Mouse (Mus musculus) ES-Bruce4 (cell line): ENCODE data around the gene Lrrc20. TPM values are rescaled to one million over a fixed set of nuclear protein-coding genes. Genes with fewer than 3 reads are reported as not detected.
A peak's percentile ranks its signal among the peaks of the same experiment; 100 is the strongest.
"Not testable (repeated sequence)": the region's sequence is repeated elsewhere in the genome, so short reads cannot be mapped to it uniquely, and the experiment has no call there.

Source experiments
- H3K27ac ChIP-seq: 2 replicates; pipeline ENCODE4 v1.5.1; 2012; ENCODE audit warnings: low read length, inconsistent platforms; ENCODE audit not compliant: insufficient read depth
- H3K27me3 ChIP-seq: 2 replicates; pipeline ENCODE4 v1.6.1; 2012; ENCODE audit warnings: mild to moderate bottlenecking, low read length, inconsistent platforms; ENCODE audit not compliant: control insufficient read depth, poor library complexity, insufficient read depth, severe bottlenecking
- H3K36me3 ChIP-seq: 2 replicates; pipeline ENCODE4 v1.6.1; 2012; ENCODE audit warnings: inconsistent platforms, mild to moderate bottlenecking, low read length, moderate library complexity; ENCODE audit not compliant: control insufficient read depth, poor library complexity, insufficient read depth, severe bottlenecking
- H3K4me1 ChIP-seq: one replicate; pipeline ENCODE4 v1.8.1; 2011; ENCODE audit warnings: low read length; ENCODE audit not compliant: control insufficient read depth, insufficient read depth
- H3K4me3 ChIP-seq: 2 replicates; pipeline ENCODE4 v1.5.1; 2011; ENCODE audit warnings: low read depth, mild to moderate bottlenecking, low read length
- H3K9ac ChIP-seq: 2 replicates; pipeline ENCODE4 v1.6.1; 2012; ENCODE audit warnings: low read depth, mild to moderate bottlenecking, inconsistent platforms; ENCODE audit not compliant: poor library complexity, severe bottlenecking
- H3K9me3 ChIP-seq: replicated peaks from 2 replicates; pipeline ENCODE4 v1.6.1; 2012; ENCODE audit warnings: mild to moderate bottlenecking, low read length, inconsistent platforms; ENCODE audit not compliant: control insufficient read depth, poor library complexity, insufficient read depth, severe bottlenecking
- CTCF ChIP-seq: IDR thresholded peaks from one replicate; pipeline ENCODE4 v1.8.1; 2011; ENCODE audit warnings: low read depth, low read length
- EP300 ChIP-seq: IDR thresholded peaks from 2 replicates; pipeline ENCODE4 v1.6.1; 2011; ENCODE audit warnings: low read depth, low read length; ENCODE audit not compliant: insufficient read depth
- POLR2A ChIP-seq: IDR thresholded peaks from one replicate; pipeline ENCODE4 v1.8.1; 2011; ENCODE audit warnings: low read length; ENCODE audit not compliant: insufficient read depth
- polyA plus RNA-seq: library from polyadenylated mRNA; stranded (reverse); fragments of >200 nt; gene quantifications from 2 replicates; pipeline ENCODE4 v1.2.4, GENCODE M21; 2011; ENCODE audit warnings: low read depth; ENCODE audit not compliant: missing spikeins, insufficient read depth, insufficient read length

Gene Lrrc20
- polyA plus RNA-seq, 1 experiment, result 6.4 TPM

GRCm38 (mm10) chr10:61623874-61624273, 148.3 kb downstream of the Lrrc20 start:
- not testable (repeated sequence) for H3K27me3 ChIP-seq, H3K4me3 ChIP-seq, H3K9me3 ChIP-seq, H3K36me3 ChIP-seq, H3K9ac ChIP-seq, H3K4me1 ChIP-seq, H3K27ac ChIP-seq
- TF ChIP-seq CTCF, result peak; percentile 29

GRCm38 (mm10) chr10:61624771-61625170, 149.2 kb downstream of the Lrrc20 start:
- no peak for TF ChIP-seq EP300
- no peak for TF ChIP-seq CTCF
- no peak for TF ChIP-seq POLR2A
- Histone ChIP-seq H3K4me1 (peaks cover 2% of the 10 kb centered on the region), H3K4me3 (no peak overlapping the region), H3K9me3 (no peaks in the 10 kb centered on the region), H3K27me3 (no peaks in the 10 kb centered on the region), H3K9ac (no peak overlapping the region), H3K27ac (no peak overlapping the region), H3K36me3 (no peaks in the 10 kb centered on the region)

GRCm38 (mm10) chr10:61625381-61626257, 150.0 kb downstream of the Lrrc20 start:
- Histone ChIP-seq H3K4me1 (peaks cover 2% of the 10 kb centered on the region), H3K9me3 (no peaks in the 10 kb centered on the region), H3K36me3 (no peaks in the 10 kb centered on the region), H3K4me3 (peak overlapping the region; percentile 45), H3K27me3 (no peaks in the 10 kb centered on the region), H3K9ac (peak overlapping the region; percentile 16), H3K27ac (no peak overlapping the region)
- TF ChIP-seq EP300 (no peak), CTCF (no peak), POLR2A (no peak)

- TF ChIP-seq EP300, result no peak
- no peak for TF ChIP-seq POLR2A
- no peak for TF ChIP-seq CTCF
Measured at GRCm38 (mm10) chr10:61626551-61626950, 150.9 kb downstream of the Lrrc20 start.

GRCm38 (mm10) chr10:61627195-61627937, 151.8 kb downstream of the Lrrc20 start:
- Histone ChIP-seq H3K4me3 (no peak overlapping the region), H3K4me1 (peaks cover 2% of the 10 kb centered on the region), H3K27me3 (no peaks in the 10 kb centered on the region), H3K9me3 (no peaks in the 10 kb centered on the region), H3K9ac (no peak overlapping the region), H3K27ac (no peak overlapping the region), H3K36me3 (no peaks in the 10 kb centered on the region)
- no peak for TF ChIP-seq EP300
- no peak for TF ChIP-seq POLR2A
- no peak for TF ChIP-seq CTCF

More at GRCm38 (mm10) chr10:61626551-61626950, 150.9 kb downstream of the Lrrc20 start:
- Histone ChIP-seq H3K9me3 (no peaks in the 10 kb centered on the region), H3K27me3 (no peaks in the 10 kb centered on the region), H3K4me3 (no peak overlapping the region), H3K9ac (no peak overlapping the region), H3K4me1 (peaks cover 2% of the 10 kb centered on the region), H3K36me3 (no peaks in the 10 kb centered on the region), H3K27ac (no peak overlapping the region)

- H3K4me3 ChIP-seq, result no peak overlapping the region
- no peaks in the 10 kb centered on the region for H3K36me3 ChIP-seq
- no peaks in the 10 kb centered on the region for H3K9me3 ChIP-seq
- H3K9ac ChIP-seq, result no peak overlapping the region
- H3K27ac ChIP-seq, result no peak overlapping the region
- peaks cover 2% of the 10 kb centered on the region for H3K4me1 ChIP-seq
- no peaks in the 10 kb centered on the region for H3K27me3 ChIP-seq
- no peak for TF ChIP-seq EP300
- TF ChIP-seq POLR2A, result no peak
- no peak for TF ChIP-seq CTCF
Measured at GRCm38 (mm10) chr10:61627938-61628250, 152.3 kb downstream of the Lrrc20 start.

Other genes starting within 250 kb of the Lrrc20 start
- gene Adamts14, start 202.4 kb upstream of the Lrrc20 start, polyA plus RNA-seq, result 3.7 and 4.2 TPM in 2 replicates
- not detected in 2 replicates for gene Prf1, start 178.0 kb upstream of the Lrrc20 start, polyA plus RNA-seq
- 35.8 and 36.0 TPM in 2 replicates for gene Pald1, start 92.3 kb upstream of the Lrrc20 start, polyA plus RNA-seq
- gene Nodal, start 57.8 kb upstream of the Lrrc20 start, polyA plus RNA-seq, result 52.2 and 53.5 TPM in 2 replicates
- gene Eif4ebp2, start 23.1 kb upstream of the Lrrc20 start, polyA plus RNA-seq, result 207 and 210 TPM in 2 replicates
- gene Npffr1, start 119.7 kb downstream of the Lrrc20 start, polyA plus RNA-seq, result 0.79 and 1.3 TPM in 2 replicates
- gene Ppa1, start 172.8 kb downstream of the Lrrc20 start, polyA plus RNA-seq, result 149 and 150 TPM in 2 replicates
- 131 and 136 TPM in 2 replicates for gene Sar1a, start 204.5 kb downstream of the Lrrc20 start, polyA plus RNA-seq
- 11.2 and 17.2 TPM in 2 replicates for gene Tysnd1, start 219.7 kb downstream of the Lrrc20 start, polyA plus RNA-seq
- 8.2 and 9.5 TPM in 2 replicates for gene Aifm2, start 239.5 kb downstream of the Lrrc20 start, polyA plus RNA-seq